Mouse (Mus musculus): ENCODE measurements around the gene Aif1l.

DNA sequence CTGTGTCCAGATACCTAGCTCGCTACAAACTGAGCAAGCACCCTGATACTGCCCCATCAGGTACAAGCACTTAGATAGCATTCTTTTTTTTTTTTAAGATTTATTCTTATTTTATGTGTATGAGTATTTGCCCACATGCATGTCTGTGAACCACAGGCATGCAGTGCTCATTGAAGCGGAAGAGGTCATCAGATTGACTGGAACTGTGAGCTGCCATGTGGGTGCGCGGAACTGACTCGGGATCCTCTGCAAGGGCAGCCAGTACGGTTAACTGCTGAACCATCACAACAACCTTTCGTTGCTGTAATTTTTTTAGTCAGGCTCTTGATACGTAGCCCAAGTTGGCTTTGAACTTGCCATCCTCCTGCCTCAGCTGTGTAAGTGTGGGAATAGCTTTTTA, 11.0 kb downstream of the Aif1l start:
- TF ChIP-seq CTCF (IDR thresholded peaks at IDR 0.05; ENCODE audit: insufficient read depth, low read length) (no peak), POLR2A (IDR thresholded peaks at IDR 0.05; ENCODE audit: borderline replicate concordance, extremely low read depth, low read depth, low read length) (no peak)

Measured in lung, adult 2 months (tissue).